Mouse (Mus musculus) cerebellum, adult 2 months (tissue): Measurements from ENCODE around the gene Olfr601.

Experiments used
- CTCF ChIP-seq: fragments of 200-500 bp; IDR thresholded peaks from 2 replicates; pipeline ENCODE4 v1.5.1; 2011; ENCODE audit warnings: low read depth, mild to moderate bottlenecking, control low read depth, low read length, moderate library complexity, borderline replicate concordance; ENCODE audit not compliant: insufficient read depth
- POLR2A ChIP-seq: fragments of 200-500 bp; IDR thresholded peaks from 2 replicates; pipeline ENCODE4 v1.6.1; 2011; ENCODE audit warnings: low read length, control low read depth, borderline replicate concordance; ENCODE audit not compliant: insufficient read depth

GRCm38 (mm10) chr7:103397758-103398157 is 35.3 kb upstream of the Olfr601 start:
- TF ChIP-seq CTCF (no peak), POLR2A (no peak)
